Mouse (Mus musculus): ENCODE measurements around the gene Golga4.

DNA sequence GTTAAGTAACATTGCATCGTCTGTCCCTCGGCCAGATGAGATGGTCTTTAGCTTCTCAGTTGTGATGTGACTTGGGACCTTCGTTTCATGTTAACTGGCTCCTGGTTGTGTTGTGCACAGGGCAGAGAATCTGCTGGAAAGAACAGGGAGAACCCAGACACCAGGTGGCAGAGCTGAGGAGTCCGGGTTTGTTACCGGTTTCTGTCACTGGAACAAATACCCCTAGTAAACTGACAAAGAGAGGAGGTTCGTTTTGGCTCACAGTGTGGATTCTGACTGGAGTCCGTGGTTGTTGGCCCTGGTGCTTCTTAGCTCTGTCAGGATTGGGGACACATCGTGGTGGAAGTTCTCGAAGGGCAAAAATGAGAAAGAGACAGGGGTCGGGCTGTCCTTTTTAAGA lies 104.0 kb downstream of the Golga4 start:
- no peak for TF ChIP-seq POLR2A (IDR thresholded peaks at IDR 0.05; ENCODE audit: insufficient read depth, low read depth, low read length)
- no peak for TF ChIP-seq CTCF (IDR thresholded peaks at IDR 0.05; ENCODE audit: insufficient read depth, low read depth, low read length)

Measured in olfactory bulb, adult 2 months (tissue).